Mouse (Mus musculus) kidney, adult 8-10 months (tissue): ENCODE measurements around the gene Gfi1b.

ENCODE experiments used
- DNase-seq, 2 experiments: peaks; one replicate each; pipeline ENCODE4 v3.0.0; 2022

The Gfi1b gene

GRCm38 (mm10) chr2:28597733-28598547 lies 23.8 kb downstream of the Gfi1b start:
- no peak for DNase-seq

DNA sequence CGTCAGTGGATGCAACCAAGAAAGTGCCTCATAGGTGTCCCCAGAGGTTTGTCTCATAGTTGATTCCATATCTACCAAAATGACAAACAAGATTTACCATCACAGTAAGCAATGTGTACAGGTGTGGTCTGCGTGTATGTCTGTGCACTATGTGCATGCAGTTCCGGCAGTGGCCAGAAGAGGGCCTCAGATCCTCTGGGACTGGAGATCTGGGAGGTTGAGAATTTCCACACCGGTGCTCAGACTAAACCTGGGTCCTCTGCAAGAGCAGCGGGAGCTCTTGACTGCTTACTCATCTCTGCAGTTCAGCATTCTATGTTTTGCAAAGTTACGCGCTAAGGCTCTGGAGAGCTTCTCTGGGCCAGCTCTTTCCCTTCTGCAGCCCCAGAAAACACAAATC lies 24.8 kb downstream of the Gfi1b start:
- no peak for DNase-seq

DNA sequence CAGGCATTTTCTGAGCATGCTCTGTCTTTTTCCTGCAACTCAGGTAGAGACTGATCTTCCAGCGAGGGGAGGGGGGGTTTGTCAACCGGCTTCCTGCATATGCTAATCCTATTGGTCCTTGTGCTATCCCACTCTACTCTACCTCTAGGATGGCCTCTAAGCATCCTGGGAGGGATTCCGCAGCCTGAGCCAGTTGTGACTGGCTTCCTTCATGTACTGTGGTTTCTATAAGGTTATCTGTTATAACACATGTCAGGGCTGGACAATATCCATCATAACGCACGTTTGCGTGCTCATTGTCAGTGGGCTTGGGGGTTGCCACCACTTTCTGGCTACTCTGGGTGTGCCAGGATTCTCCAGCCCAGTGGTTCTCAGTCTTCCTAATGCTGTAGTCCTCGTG lies 25.8 kb downstream of the Gfi1b start:
- no peak for DNase-seq

GRCm38 (mm10) chr2:28592809-28593208 lies 29.0 kb downstream of the Gfi1b start:
- DNase-seq, result peak; percentile 39 to 72

DNA sequence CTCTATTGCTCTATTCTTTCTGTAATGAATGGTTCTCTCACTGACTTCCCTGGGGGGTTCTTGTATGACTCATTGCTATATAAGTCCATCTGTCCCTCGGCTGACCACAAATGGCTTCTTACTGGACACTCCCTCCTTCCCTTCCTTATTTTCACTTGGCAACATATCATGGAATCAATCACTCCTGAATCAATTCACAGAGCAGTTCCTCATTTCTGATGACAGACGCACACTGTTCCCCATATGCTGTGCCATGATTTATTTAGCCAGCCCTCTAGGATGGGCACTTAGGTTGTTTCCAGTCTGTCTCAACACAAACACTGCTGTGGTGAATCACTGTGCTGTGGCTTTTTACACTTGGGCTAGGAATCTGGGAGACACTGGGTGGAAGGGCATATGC lies 30.3 kb downstream of the Gfi1b start:
- DNase-seq, result no peak

DNA sequence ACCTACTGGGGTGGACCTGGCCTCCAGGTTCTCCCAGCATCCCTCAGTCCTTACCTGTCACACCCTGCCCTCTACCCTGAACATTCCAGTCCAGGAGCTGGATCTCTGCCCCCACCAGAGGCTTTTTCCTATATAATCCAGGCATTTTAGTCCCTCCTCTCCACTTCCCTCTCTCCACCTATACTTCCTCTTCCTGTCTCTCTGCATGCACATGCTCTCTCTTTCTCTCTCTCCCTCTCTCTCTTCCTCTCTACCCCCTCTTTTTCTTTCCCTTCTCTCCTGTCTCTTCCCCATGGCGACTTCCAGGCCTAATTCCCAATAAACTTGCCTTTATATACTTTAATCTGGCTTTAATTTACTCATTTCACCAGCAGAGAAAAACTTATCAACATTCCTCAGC lies 33.2 kb downstream of the Gfi1b start:
- DNase-seq, result no peak

GRCm38 (mm10) chr2:28585730-28586129 lies 36.1 kb downstream of the Gfi1b start:
- no peak for DNase-seq

- DNase-seq, result peak; percentile 71 to 85
These were observed 36.7 kb downstream of the Gfi1b start for GRCm38 (mm10) chr2:28585043-28585571.

GRCm38 (mm10) chr2:28583651-28584050 lies 38.1 kb downstream of the Gfi1b start, which contains the start of gene Gtf3c5:
TSS of gene Gtf3c5 (minus strand) at chr2:28583751.
- DNase-seq, result no peak

DNA sequence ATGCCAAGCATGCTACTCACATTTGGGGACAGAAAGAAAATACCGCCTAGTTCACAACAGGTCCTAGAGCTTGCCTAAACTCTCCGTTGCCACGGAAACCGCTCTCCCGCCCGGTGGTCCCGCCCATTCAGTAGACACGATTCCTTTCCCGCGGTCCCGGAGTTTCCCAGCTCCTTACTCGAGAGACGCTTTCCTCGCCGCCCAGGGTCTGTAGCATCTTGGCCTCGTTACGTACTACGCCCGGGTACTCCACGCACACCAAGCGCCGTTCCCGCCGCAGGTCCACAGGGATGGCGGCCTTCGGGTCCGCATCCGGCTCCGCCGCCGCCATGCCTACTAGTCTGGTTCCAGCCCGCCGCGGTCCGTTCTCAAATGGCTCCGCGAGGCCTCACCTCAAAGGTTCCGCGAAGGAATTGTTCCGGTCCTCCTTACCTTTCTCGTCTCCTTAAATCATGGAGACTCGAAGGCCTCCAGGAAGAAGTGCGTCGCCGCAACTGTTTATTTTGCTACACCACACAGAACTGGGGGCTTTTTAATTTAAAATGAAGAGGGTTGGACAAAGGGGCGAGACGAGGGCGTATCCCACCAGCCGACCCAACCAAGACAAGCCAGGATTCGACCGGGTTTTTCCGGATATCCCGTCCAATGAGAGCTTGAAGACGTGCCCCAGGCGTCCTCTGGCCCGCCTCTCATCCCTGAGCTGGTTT lies 39.0 kb downstream of the Gfi1b start:
- peak; percentile 89 to 90 for DNase-seq

- DNase-seq, result peak in 1 of 2 experiments; percentile 33
These were observed 43.8 kb downstream of the Gfi1b start for GRCm38 (mm10) chr2:28578003-28578402.

GRCm38 (mm10) chr2:28576815-28577214 lies 45.0 kb downstream of the Gfi1b start:
- no peak for DNase-seq

- no peak for DNase-seq
These were observed 46.4 kb downstream of the Gfi1b start for GRCm38 (mm10) chr2:28575341-28575740.

DNA sequence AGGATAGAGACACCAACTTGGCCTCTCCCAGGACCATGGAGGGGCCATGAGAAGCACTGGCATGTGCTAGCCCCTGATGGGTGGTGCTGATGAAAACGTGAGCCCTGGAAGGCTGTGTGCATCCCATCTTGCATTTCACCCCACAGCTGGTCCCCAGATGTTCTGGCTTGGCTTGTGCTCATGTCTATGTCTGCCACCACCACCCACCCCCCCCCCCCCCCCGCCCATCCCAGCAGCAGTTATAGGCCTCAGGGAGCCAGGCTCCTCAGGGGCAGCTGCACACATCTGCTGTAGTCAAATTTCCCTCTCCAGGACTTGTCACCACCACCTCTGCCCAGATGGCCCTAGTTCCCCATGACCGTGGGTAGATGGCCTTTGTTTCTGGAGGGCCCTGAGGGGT lies 51.9 kb downstream of the Gfi1b start:
- no peak for DNase-seq

GRCm38 (mm10) chr2:28566545-28566944 lies 55.2 kb downstream of the Gfi1b start:
- peak; percentile 29 to 51 for DNase-seq

- no peak for DNase-seq
These were observed 57.4 kb downstream of the Gfi1b start for GRCm38 (mm10) chr2:28564380-28564779.

- no peak for DNase-seq
These were observed 58.0 kb downstream of the Gfi1b start for GRCm38 (mm10) chr2:28563830-28564229.

- no peak for DNase-seq
These were observed 58.5 kb downstream of the Gfi1b start, which contains the start of gene Cel for GRCm38 (mm10) chr2:28563303-28563702. TSS of gene Cel (minus strand) at chr2:28563403.
